Mouse (Mus musculus): ENCODE measurements at regions not wholly inside any gene's neighbourhood (a gene's known extent, or its start where the extent isn't known, plus 50 kb on each side); places are given as distances from the start of the nearest gene placed in this dataset.

DNA sequence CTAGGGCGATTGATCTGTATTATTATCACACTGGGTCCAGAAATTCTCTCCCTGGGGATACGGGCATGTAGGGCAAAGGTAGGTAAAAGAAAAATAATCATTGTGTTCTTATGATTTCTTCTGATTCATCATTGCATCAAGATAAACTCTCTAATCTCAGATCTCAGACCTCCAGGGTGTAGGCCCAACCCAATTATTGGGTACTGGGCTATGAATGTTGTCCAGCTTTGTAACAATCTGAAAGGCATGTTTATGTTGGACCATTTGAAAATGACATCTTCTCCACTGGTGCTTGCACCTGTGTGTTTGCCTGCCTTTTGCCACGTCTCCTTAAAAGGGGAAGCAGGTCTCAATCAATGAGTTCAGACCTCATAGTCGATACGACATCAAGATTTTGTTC is 95.4 kb upstream of the Egr2 start:
- DNase-seq, result no peak

DNA sequence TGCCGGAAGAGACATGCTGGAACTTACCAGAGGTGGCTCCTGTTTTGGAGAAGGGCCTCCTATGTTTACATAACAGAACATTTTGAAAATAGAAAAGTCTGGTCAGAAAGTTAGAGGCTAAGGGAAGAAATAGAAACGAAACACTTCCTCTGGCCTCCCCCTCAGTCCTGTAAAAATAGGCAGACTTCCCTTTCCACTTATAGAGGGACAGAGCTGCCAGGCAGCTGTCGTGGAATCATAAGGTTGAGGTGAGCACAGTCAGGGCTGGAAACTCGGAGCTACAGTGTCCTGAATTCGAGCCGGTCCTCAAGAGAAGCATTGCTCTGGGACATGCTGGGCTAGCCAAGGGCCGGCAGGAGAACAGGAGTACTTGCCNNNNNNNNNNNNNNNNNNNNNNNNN is 94.0 kb upstream of the Egr2 start:
- DNase-seq, result no peak

DNA sequence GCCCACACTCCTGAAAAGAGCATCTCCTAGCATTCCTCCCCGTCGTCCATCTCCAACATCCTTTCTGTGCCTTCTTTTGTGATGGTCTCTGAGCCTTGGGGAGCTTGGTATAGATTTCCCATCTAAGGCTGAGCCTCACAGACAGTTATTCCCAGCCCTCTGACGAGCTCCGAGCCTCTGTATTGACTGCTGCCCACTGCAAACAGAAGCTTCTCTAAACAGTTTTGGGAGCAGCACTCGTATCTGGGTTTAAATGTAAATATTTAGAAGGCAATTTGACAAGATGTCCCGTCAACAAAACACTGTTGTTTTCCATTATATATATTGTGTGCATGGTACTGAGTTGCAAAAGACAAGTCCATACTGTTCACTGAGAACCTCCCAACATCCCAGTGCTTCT is 86.4 kb upstream of the Egr2 start:
- no peak for DNase-seq

DNA sequence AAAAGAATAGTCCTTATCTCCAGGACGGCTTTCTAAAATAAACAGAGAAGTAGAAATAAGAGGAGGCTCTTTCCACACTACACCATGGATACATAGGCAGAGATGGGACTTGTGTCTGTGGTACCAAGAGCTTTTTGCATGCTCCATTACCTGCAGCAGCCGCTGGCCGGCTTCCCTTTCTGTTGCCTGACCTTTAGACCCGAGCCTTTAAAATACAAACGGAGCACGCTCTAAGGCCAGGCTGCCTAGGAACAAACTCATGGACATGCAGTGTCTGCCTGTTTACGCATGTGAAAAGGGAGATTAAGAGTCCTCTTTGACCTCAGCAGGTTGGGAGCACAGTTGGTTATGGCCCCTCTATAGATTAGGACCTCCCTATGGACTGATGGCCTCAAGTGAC is 81.1 kb upstream of the Egr2 start:
- no peak for DNase-seq

DNA sequence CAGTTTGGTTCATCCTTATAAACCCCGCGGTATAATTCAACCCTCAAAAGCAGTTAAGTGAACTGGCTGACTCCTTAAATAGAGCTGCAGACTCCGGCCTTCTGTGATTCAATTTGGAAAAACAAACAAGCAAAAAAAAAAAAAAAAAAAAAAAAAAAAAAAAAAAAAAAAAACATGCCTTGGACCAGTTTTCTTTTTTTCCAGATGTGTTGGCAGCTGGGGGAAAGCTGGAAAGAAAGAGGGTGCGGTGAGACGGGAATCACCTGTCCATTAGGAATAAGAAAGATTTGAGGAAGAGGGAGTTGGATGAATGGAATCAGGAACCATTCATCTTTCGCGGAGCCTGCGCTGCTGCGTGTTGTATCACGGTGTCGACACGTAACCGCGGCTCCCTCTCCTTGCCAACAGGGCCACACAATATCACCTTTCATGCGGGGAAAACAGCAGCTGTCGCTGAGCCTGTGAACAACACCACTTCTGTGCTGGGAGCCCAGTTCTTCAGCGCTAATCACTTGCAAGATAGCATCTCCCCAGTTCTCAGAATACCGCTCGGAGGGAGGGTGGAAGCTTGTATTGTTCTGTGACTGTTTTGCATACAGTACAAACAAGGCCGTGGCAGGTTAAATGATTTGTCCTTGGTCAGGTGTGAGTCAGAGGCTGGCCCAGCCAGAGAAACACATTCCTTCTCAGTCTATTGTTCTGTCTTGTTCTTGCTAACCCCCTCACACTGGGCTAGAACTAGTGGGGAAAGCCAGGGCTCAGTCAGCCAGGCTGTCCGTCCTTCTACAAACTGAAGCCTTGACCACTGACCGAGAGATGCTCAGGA is 76.6 kb upstream of the Egr2 start:
- DNase-seq, result no peak

DNA sequence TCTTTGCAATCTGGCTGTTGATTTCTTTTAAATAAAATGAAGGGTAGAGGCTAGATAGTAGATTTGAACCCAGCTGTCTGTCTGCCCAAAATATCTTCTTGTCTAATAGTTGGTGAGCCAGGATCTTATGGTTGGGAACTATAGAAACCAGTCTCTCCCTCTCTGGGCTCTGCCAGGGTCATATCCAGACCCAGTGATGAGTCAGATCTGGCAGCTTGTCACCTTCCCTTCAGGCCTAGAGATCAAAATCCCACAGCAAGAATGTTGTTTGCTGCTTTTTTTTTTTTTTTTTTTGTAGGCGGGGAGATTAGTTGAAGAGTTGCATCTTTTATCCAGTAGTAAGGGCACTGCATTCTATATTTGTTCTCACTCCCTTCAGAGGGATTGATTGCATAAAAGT is 74.0 kb upstream of the Egr2 start:
- DNase-seq, result peak; percentile 9

DNA sequence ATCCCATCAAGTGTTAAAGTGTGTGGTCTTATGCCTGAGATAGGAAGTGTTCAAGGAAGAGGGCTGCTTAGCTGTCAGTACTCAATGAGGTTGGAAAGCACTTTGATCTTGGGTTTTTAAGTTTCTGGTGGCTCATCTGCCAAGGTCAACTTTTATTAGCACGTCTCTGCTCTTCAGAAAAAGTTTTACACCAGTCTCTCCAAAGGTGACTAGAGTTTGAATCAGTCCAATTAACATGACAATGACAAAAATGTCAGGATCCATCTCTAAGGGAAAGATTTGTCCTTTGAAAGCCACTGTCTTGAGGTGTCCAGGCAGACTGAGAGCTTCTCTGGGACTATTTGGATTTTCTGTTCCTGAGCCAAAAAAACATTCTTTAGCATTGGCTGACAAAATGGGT is 73.4 kb upstream of the Egr2 start:
- no peak for DNase-seq

DNA sequence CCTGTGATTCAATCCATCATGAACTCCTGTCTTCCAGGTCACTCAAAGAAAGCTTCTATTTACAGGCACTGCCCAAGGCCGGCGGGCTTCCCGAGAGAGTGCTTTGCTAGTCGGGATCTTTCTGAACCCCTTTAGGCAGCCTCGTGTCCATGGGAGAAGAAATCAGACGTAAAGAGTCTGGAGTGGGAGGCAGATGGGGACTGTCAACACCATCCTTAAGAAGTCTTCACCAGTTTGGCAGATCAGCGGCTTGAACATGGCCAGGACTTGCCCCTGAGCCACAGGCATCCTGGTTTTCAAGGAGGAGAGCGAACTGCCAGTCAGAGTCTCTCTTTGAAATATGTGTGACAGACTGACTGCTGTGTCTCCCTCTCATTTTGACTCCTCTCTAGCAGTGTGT is 66.6 kb upstream of the Egr2 start:
- no peak for DNase-seq

DNA sequence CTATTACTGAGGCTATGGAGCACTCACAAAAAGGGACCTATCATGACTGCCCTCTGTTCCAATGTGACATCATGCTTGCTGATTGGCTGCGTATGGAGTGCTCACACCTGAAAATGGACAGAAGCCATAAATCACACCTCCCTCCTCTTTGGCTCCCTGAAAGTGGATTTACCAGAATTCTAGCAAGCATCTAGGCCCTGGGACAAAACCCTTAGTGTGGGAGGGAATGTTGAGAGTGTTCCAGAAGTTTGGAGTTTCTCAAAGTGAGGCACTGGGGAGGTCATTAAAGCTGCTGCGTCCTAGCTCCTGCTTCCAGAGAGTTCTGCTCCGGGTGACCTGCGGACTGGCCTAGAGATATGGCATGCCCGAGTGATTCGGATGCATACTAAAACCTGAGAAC is 62.3 kb upstream of the Egr2 start:
- no peak for DNase-seq

DNA sequence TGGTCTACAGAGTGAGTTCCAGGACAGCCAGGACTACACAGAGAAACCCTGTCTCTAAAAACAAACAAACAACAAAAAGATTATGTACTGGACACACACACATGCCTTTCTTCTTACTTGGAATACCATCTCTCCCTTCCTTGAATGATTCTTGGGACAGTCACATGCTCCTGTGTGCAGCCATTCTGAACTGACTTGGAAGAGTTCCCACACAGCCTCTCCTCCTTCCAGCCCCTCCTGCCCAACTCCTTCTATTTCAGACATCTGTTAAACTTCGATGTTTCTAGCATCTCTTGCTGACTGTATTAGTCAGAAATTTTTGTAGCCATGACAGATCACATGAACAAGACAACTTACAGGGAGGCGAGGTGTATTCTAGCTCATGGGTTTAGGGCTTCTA is 60.9 kb upstream of the Egr2 start:
- no peak for DNase-seq

DNA sequence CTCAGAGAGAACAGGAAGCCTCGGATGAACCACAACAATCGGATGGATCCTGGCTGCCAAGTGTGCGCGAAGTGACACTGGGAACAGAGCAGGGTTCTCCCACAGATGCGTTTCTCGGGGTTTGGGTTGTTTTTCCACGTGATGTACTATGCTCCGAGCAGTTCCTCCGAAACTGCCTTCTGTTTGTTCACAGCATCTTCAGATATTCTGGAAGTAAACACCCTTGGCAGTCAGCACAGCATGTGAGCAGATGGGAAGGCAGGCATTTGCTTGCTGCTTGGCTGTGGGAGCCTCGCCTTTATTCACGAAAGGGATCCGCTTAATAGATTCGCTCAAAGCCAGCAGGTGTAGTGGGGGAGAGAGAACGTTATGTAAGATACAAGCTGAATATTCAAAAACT is 53.0 kb upstream of the Egr2 start:
- no peak for DNase-seq

DNA sequence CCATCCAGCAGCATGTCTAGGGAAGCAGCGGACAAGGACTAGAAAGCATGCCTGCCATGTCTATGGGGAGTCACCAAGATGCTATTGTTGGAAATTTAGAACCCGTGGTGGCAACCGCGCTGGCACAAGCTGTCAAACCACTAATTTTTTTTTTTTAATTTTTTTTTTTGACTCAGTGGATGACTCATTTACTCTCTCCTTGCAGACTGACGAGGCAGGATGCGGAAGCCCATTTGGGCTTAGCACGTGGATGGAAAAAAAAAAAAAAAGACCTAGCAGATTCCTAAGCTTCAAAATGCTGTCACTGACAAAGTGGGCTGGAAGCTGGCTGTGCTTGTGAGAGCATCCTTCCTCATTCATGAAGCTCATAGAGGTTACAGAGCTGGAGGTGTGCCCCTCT is 51.9 kb upstream of the Egr2 start:
- no peak for DNase-seq

DNA sequence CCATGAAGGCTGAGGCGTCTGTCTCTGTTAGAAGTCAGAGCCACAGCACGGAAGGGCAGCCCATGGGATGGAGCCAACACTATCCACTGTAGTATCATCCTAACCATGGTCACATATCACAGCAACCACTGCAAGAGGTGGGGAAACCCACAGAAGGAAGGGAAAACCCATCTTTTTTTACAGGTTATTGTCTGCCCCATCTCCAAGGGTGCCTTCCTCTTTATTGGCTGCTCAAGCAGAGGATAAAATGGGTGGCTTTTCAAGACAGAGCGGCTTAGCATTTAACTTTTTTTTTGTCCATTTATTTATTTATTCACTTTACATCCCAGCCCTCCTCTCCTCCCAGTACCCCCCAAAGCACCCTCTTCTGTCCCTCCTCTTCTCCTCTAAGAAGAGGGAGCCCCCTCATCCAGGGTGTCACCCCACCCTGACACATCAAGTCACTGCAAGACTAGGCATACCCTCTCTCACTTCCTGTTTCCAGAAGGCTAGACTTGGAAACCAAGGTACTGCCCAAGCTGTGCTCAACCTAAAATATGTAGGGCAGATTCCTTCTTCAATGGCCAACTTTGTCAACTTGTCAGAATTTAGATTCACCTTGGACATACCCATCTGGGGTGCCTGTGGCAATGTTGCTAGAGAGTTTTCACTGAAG is 51.1 kb upstream of the Egr2 start:
- no peak for DNase-seq

All from adrenal gland, adult 8-10 months (tissue).